Mouse (Mus musculus): ENCODE data around the gene Casd1. TPM values are rescaled to one million over a fixed set of nuclear protein-coding genes. Genes with fewer than 3 reads are reported as not detected.

Gene Casd1
- total RNA-seq, 2 experiments from 2014 or later: 7.3 to 7.5 TPM

Other genes starting within 250 kb of the Casd1 start
- 2.9 and 5.0 TPM in 2 replicates for gene Col1a2, start 96.0 kb upstream of the Casd1 start, total RNA-seq (2015; ENCODE audit: low replicate concordance)
- 2.5 and 3.0 TPM in 2 replicates for gene Col1a2, start 96.0 kb upstream of the Casd1 start, total RNA-seq (2017; ENCODE audit: low replicate concordance)
- 3.4 TPM in 1 of 2 replicates, not detected in the other for gene Sgce, start 146.4 kb downstream of the Casd1 start, total RNA-seq (2015; ENCODE audit: low replicate concordance)
- 0.64 TPM in 1 of 2 replicates, not detected in the other for gene Sgce, start 146.4 kb downstream of the Casd1 start, total RNA-seq (2017; ENCODE audit: low replicate concordance)
- not detected in 2 replicates for gene Peg10, start 146.5 kb downstream of the Casd1 start, total RNA-seq (2015; ENCODE audit: low replicate concordance)
- 0.13 TPM in 1 of 2 replicates, not detected in the other for gene Peg10, start 146.5 kb downstream of the Casd1 start, total RNA-seq (2017; ENCODE audit: low replicate concordance)

All from erythroid progenitor cell, adult 5-6 weeks (primary cell).